14 mouse cellular contexts compared by ENCODE assay signal in the genomic region with DNA sequence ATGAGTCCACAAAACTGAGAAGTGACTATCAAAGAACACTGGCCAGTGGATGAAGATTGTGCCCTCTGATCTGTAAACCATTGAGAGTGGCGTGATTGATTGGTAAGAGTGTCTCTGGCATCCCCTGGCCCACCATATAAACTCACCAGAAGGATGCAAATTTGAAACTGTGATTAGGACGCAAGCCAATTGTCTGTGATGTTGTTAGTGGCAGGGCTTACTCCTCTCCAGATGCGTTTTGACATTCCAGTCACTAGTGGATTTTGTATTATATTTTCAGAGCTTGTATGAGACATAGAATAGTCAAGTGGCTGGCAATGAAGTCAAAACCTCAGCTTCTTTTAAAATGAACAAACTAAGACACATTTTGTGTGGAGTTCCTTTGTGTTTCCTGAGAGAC.
"Had no signal": no experiment of that assay in that cellular context is flagged by ENCODE, and none has a peak within 500 bp of the region (broad histone marks: within the 10 kb centered on the region; RNA-seq: fewer than 3 reads in every experiment).

No protein-coding gene starts in this region.

- ATAC-seq: midbrain, embryonic 16.5 days had no signal

- H3K9ac ChIP-seq: lung, embryonic 14.5 days; midbrain, embryonic 12.5 days; neural tube, embryonic 12.5 days had no signal

- H3K36me3 ChIP-seq: midbrain, embryonic 12.5 days; neural tube, embryonic 12.5 days had no signal

- H3K27me3 ChIP-seq: megakaryocyte, embryonic 14.5 days; midbrain, embryonic 12.5 days; neural tube, embryonic 12.5 days had no signal

- DNase-seq: lung, adult 18-20 months; lung, embryonic 14.5 days; lung, postnatal 14 days; lung, postnatal 36 days; midbrain, embryonic 14.5 days; right cerebral cortex, postnatal 14 days; thymus, adult 2 months; thymus, postnatal 25 days; thymus, postnatal 4 days had no signal

- H3K4me3 ChIP-seq: megakaryocyte, embryonic 14.5 days; midbrain, embryonic 12.5 days; neural tube, embryonic 12.5 days had no signal

- H3K4me1 ChIP-seq: megakaryocyte, embryonic 14.5 days; midbrain, embryonic 12.5 days; neural tube, embryonic 12.5 days had no signal

- H3K4me2 ChIP-seq: lung, embryonic 14.5 days; midbrain, embryonic 12.5 days; neural tube, embryonic 12.5 days had no signal

- H3K9me3 ChIP-seq: midbrain, embryonic 12.5 days; neural tube, embryonic 12.5 days had no signal

- H3K27ac ChIP-seq: macrophage; midbrain, embryonic 12.5 days; neural tube, embryonic 12.5 days had no signal
